Mouse (Mus musculus) heart, adult 2 months (tissue): ENCODE measurements around the gene Lrrc49. TPM values are rescaled to one million over a fixed set of nuclear protein-coding genes. Genes with fewer than 3 reads are reported as not detected.
A peak's percentile ranks its signal among the peaks of the same experiment; 100 is the strongest.

ENCODE experiments used
- DNase-seq, 2 experiments: peaks; one replicate each; pipeline ENCODE4 v3.0.0; 2021
- H3K27ac ChIP-seq: fragments of 200-600 bp; 2 replicates; pipeline ENCODE4 v1.8.1; 2022
- H3K27me3 ChIP-seq: fragments of 200-500 bp; 2 replicates; pipeline ENCODE4 v1.6.1; 2012; ENCODE audit warnings: mild to moderate bottlenecking, low read length, inconsistent platforms, mixed read lengths; ENCODE audit not compliant: control insufficient read depth, insufficient read depth
- H3K36me3 ChIP-seq: fragments of 200-500 bp; 2 replicates; pipeline ENCODE4 v1.6.1; 2012; ENCODE audit warnings: low read length, inconsistent platforms; ENCODE audit not compliant: control insufficient read depth, insufficient read depth
- H3K4me1 ChIP-seq: fragments of 200-500 bp; 2 replicates; pipeline ENCODE4 v1.6.1; 2011; ENCODE audit warnings: low read length; ENCODE audit not compliant: control insufficient read depth, insufficient read depth
- H3K4me3 ChIP-seq: fragments of 200-600 bp; 2 replicates; pipeline ENCODE4 v1.8.1; 2022
- H3K79me2 ChIP-seq: fragments of 200-500 bp; replicated peaks from 2 replicates; pipeline ENCODE4 v1.6.1; 2012; ENCODE audit warnings: mild to moderate bottlenecking, inconsistent platforms, low read length, moderate library complexity, mixed read lengths; ENCODE audit not compliant: control insufficient read depth, insufficient read depth
- H3K9ac ChIP-seq: fragments of 200-500 bp; 2 replicates; pipeline ENCODE4 v1.6.1; 2012; ENCODE audit warnings: low read depth, mild to moderate bottlenecking, control low read depth, inconsistent platforms, low read length, mixed read lengths
- CTCF ChIP-seq: fragments of 200-600 bp; IDR thresholded peaks from 2 replicates; pipeline ENCODE4 v1.8.1; 2022; ENCODE audit warnings: antibody characterized with exemption, mild to moderate bottlenecking, moderate library complexity
- EP300 ChIP-seq: fragments of 200-500 bp; IDR thresholded peaks from 2 replicates; pipeline ENCODE4 v1.6.1; 2011; ENCODE audit warnings: low read depth, low read length, control low read depth; ENCODE audit not compliant: insufficient read depth
- POLR2A ChIP-seq: fragments of 200-500 bp; IDR thresholded peaks from 2 replicates; pipeline ENCODE4 v1.6.1; 2011; ENCODE audit warnings: mild to moderate bottlenecking, low read depth, low read length, control low read depth; ENCODE audit not compliant: insufficient read depth
- WGBS: fragments of 180-500 bp; shearing (Covaris S2); methylation state at CpG from one replicate; pipeline ENCODE4 v1.1.7; 2018; 5-methylcytosine and 5-hydroxymethylcytosine counted together
- intact Hi-C: fragments of 180-260 bp; cut with DNase I; formaldehyde crosslinking; loops from one replicate; pipeline ENCODE4 v1.15.1; 2025
- long read RNA-seq: library from polyadenylated mRNA; stranded (forward); transcript quantifications from one replicate; pipeline ENCODE4 v2.0.0, GENCODE M21; 2021
- polyA plus RNA-seq: library from polyadenylated mRNA; depleted of rRNA; stranded (reverse); fragments of >200 nt; gene quantifications from 2 replicates; pipeline ENCODE4 v1.2.3, GENCODE M21; 2012; rRNA removed
- total RNA-seq, 2 experiments: library from RNA; stranded (reverse); gene quantifications; 2 replicates each; pipeline ENCODE4 v1.2.3; 2021

Lrrc49 gene
- 1 to 10 TPM; 3.7 TPM for total RNA-seq
- polyA plus RNA-seq = 2.1 and 4.7 TPM in 2 replicates
- long read RNA-seq, partial matches to known transcripts = 1 of 4 reads
- long read RNA-seq, other reads (novel, unspliced or antisense) = 0 of 4 reads

DNA sequence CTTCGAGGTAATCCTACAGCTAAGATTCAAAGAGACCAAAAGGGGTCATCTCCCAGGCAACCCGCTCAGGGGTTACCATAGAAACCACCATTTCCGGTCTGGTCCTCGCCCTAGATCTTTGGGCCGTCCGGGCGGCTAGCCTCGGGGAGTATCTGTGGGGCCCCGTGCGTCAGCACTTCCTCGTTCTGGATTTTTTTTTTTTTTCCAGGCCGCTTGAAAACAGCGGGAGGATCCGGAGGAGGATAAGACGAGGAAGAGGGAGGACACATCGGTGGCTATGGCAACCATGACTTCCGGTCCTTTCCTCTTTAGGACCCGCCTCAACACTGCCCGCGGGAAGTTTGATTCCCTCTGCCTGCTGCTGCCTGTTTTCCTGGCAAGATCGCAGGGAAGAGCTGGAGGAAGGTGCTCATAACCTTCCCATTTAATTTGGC lies at the start of gene Lrrc49:
Lrrc49 (minus strand) TSS at position 268 of the 434 bp plus-strand sequence.
- no peaks in the 10 kb centered on the region; the same call in 1 of the 2 replicates for H3K79me2 ChIP-seq
- WGBS = under 1% methylated on average over 21 of the region's 21 CpGs
- TF ChIP-seq EP300 (peak; percentile 77), POLR2A (0 out of 2 replicates have a peak, but pooled peaks have one; percentile 29), CTCF (peak; percentile 24; the same call in 1 of the 2 replicates)
- intact Hi-C loops = loop anchor here (2.0 kb wide), 1 partner anchor 443 kb away; no protein-coding TSS in a partner anchor
- peak within 1 kb of the TSS; percentile 61 for H3K4me3 ChIP-seq
- H3K27me3 ChIP-seq = no peaks in the 10 kb centered on the region
- peak within 1 kb of the TSS; percentile 75 for H3K27ac ChIP-seq
- peak; percentile 91 to 92 for DNase-seq
- H3K36me3 ChIP-seq = no peaks in the 10 kb centered on the region
- H3K9ac ChIP-seq = peak within 1 kb of the TSS; percentile 37
- H3K4me1 ChIP-seq = no peaks in the 10 kb centered on the region; the same call in 1 of the 2 replicates

DNA sequence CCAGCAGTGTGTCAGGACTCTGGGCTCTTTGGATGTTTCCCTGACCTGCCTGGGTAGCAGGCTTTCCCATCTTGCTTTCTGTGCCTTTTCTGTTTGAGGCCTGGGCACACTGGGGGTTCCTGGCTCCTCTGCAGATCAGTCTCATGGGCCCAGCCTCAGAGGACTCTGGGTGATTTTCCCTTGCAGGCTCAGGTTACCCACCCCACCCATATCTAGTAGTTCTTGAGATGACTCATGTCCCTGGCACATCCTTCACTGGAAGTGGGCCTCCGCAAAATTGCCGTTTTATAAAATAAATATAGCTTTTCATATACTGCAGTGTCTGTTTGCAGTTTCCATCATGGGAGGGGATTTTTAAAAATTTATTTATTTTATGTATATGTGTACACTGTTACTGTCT lies 46.4 kb upstream of the Lrrc49 start:
- DNase-seq = no peak
- 78% methylated on average over 2 of the region's 2 CpGs for WGBS
- Histone ChIP-seq H3K9ac (no peak overlapping the region), H3K79me2 (no peaks in the 10 kb centered on the region), H3K4me3 (no peak overlapping the region), H3K27ac (no peak overlapping the region), H3K4me1 (no peaks in the 10 kb centered on the region), H3K36me3 (no peaks in the 10 kb centered on the region), H3K27me3 (no peaks in the 10 kb centered on the region)
- intact Hi-C loops = no loop called here
- no peak for TF ChIP-seq CTCF
- TF ChIP-seq POLR2A = no peak
- TF ChIP-seq EP300 = no peak

DNA sequence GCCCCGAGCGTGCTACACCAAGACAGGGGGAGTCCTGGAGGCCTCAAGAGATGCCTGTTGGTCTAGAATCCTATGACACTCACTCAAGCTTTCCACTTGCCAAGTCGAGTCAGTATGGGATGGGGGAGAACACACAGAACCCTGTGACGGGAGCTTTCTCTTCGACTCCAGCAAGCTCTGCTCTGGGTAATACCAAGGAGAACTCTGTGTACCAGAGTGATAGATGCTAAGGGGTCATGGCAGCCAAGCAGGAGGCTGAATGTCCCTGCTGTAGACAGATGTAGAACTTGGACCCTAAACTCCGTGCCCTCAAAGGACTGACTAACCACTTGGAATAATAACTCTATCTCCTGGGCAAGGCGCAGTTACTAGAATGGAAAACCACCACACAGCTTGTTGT lies 37.0 kb upstream of the Lrrc49 start:
- Histone ChIP-seq H3K79me2 (no peaks in the 10 kb centered on the region), H3K27ac (no peak overlapping the region), H3K4me3 (no peak overlapping the region), H3K27me3 (no peaks in the 10 kb centered on the region), H3K9ac (no peak overlapping the region), H3K36me3 (no peaks in the 10 kb centered on the region), H3K4me1 (no peaks in the 10 kb centered on the region)
- intact Hi-C loops = no loop called here
- no peak for DNase-seq
- TF ChIP-seq POLR2A (no peak), EP300 (no peak), CTCF (no peak)
- WGBS = 89% methylated on average over 7 of the region's 7 CpGs

DNA sequence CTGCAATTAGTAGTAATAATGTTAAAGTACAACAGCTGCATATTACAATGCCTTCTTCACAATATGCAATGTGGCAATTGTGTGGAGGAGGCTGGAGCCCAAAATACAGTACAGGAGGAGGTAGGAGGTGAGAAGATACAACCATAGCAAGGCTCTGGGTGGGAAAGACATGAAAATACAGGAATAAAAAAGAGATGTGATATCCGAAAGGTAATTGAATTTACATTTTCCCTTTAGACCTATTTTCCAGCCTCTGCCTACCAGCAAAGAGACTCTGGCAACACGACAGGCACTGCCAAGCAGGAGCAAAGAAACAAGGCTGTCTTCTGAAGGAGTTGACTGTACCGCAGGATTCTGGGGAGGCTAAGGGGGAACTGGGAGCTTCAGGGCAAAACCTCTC lies 31.7 kb upstream of the Lrrc49 start:
- Histone ChIP-seq H3K27ac (no peak overlapping the region), H3K4me3 (no peak overlapping the region), H3K27me3 (no peaks in the 10 kb centered on the region), H3K4me1 (no peaks in the 10 kb centered on the region), H3K36me3 (no peaks in the 10 kb centered on the region), H3K9ac (no peak overlapping the region), H3K79me2 (no peaks in the 10 kb centered on the region)
- TF ChIP-seq CTCF = no peak
- 80% methylated on average over 3 of the region's 3 CpGs for WGBS
- intact Hi-C loops = loop anchor here (5.0 kb wide), 1 partner anchor 138 kb away; no protein-coding TSS in a partner anchor
- DNase-seq = peak in 1 of 2 experiments; percentile 4

DNA sequence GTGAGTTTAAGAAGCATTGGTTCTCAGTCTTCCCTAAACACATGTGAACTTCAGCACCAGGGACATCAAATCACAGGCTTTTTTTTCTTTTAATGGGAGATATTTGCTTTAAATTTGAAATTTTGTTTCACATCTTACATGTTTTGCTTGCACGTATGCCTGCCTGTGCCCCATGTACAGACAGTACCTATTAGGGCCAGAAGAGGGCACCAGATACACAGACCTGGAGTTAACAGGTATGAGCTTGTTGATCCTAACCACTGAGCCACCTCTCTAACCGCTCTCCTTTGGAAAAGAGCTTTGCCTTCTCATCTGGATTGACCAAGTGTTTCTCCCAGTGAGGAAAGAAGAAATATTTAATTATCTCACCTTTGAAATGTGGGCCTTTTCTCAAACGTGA lies 30.3 kb upstream of the Lrrc49 start:
- TF ChIP-seq POLR2A (no peak), EP300 (no peak), CTCF (peak; percentile 95)
- H3K36me3 ChIP-seq = no peaks in the 10 kb centered on the region
- no peak overlapping the region for H3K27ac ChIP-seq
- no peak overlapping the region for H3K4me3 ChIP-seq
- WGBS = 47% methylated on average over 3 of the region's 3 CpGs
- no peak overlapping the region for H3K9ac ChIP-seq
- H3K79me2 ChIP-seq = no peaks in the 10 kb centered on the region
- H3K27me3 ChIP-seq = no peaks in the 10 kb centered on the region
- DNase-seq = peak; percentile 41 to 59
- H3K4me1 ChIP-seq = no peaks in the 10 kb centered on the region
- intact Hi-C loops = loop anchor here (1.0 to 5.0 kb wide), 2 partner anchors 26 to 139 kb away; no protein-coding TSS in a partner anchor

DNA sequence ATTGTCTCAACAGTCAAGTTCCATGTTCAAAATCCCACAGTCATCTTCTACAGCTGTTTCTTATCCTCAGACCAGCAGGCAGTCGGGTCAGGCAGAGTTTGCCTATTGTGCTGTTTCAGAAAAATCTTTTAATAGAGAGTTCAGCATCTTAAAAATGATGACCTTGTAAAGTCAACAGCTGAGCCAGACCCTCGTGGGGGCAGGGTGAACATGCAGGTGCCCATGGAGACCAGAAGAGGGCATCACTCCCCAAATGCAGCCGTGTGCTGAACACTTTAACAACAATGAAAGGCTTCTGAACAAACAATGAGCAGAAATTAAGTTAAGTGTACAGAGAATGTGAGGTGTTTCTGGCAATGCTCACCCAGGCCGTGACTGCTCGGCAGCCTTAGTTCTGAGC lies 27.9 kb upstream of the Lrrc49 start:
- no peaks in the 10 kb centered on the region for H3K27me3 ChIP-seq
- intact Hi-C loops = loop anchor here (5.0 kb wide), 1 partner anchor 141 kb away; no protein-coding TSS in a partner anchor
- H3K27ac ChIP-seq = no peak overlapping the region
- no peaks in the 10 kb centered on the region for H3K4me1 ChIP-seq
- 51% methylated on average over 5 of the region's 5 CpGs for WGBS
- DNase-seq = no peak
- TF ChIP-seq EP300 (no peak), CTCF (peak; percentile 56), POLR2A (no peak)
- H3K4me3 ChIP-seq = no peak overlapping the region
- no peaks in the 10 kb centered on the region for H3K79me2 ChIP-seq
- H3K36me3 ChIP-seq = no peaks in the 10 kb centered on the region
- H3K9ac ChIP-seq = no peak overlapping the region
